Mouse (Mus musculus): ENCODE measurements around the gene Pm20d2.

The Pm20d2 gene

DNA sequence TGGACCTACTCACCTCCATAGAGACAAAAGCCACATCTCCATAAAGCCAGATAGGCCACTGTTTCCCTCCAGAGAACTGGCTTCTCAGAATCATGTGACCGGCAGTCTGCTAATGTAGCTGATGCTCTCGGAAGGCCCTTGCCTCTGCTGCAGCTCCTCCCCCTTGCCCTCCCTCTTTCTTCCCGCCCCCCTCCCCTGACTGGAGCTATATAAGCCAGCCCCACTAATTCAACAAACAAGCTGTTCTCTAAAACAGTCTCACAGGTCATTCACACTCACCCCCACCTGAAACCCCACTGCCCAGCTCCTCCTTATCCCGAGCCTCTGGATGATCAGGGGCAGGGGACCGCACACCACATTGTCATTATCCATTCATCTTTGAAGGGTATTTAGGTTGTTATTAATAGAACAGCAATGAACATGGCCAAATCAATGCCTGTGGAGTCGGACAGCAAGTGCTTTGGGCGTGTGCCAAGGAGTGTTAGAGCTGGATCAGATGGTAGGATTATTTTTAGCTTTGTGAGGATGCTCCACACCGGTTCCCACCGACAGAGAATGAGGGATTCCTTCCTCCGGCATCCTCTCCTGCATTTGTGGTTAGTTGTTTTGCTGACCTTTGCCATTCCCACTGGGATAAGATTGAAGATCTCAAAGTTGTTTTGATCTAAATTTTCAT is 64.0 kb downstream of the Pm20d2 start:
- in situ Hi-C loops (cut with MboI; ENCODE audit: unreplicated experiment in 2 of 2), result no loop called here

DNA sequence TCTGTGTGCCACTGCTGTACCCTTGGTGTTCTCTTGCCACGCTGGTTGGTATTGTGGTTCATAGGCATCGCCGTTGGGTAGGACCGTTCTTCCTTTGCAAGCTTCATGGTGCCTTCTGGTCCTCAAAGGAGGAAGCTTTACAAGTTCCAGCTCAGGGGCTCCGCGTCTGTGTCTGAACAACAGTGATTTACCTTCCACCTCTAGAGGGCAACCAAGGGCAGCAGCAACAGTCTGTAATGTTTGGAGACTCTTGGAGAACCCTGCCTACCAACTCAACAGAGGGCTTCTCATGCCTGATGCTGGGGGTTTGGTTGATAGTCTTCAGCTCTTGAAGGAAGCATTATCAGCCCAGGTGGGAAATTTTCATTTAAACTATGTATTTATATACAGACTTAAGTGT is 65.0 kb downstream of the Pm20d2 start:
- in situ Hi-C loops (cut with MboI; ENCODE audit: unreplicated experiment in 2 of 2), result no loop called here

All from v-Abl transformed pro-B cells (cell line).